Mouse (Mus musculus): ENCODE data around the gene Hfe. TPM values are rescaled to one million over a fixed set of nuclear protein-coding genes. Genes with fewer than 3 reads are reported as not detected.
"Not testable (repeated sequence)": the region's sequence is repeated elsewhere in the genome, so short reads cannot be mapped to it uniquely, and the experiment has no call there.

Hfe gene
- polyA plus RNA-seq, 1 experiment from 2014 or later = 5.2 TPM

DNA sequence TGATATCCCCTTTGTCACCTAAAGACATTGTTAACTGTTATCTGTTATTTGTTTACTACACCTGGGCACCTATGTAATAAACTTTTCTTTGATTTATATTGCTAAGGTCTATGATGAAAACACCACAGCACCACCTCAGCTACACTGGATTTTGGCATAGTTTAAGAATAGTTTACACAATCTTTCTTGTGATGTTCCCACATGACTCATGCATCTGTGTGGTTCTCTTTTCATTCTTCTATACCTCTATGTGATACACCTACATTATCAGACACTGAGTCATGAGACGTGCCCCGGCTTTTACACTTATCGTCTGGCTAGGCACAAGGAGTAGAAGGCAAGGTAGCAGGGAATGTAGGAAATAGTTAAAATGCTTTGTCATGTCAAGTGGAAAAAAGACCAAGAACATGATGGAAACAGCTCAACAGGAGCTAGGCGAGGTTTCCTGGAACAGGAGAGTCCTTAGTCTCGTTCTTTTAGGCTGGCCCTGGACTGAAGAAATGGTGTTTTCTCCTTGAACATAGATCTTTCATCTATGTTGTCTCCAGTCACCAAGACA lies 39.0 kb upstream of the Hfe start:
- Histone ChIP-seq H3K4me3 (no peak overlapping the region), H3K36me3 (no peaks in the 10 kb centered on the region), H3K27me3 (ENCODE audit: insufficient read depth, poor library complexity, severe bottlenecking) (no peaks in the 10 kb centered on the region), H3K4me1 (peaks cover 16% of the 10 kb centered on the region), H3K9me3 (no peaks in the 10 kb centered on the region), H3K27ac (peak overlapping the region; percentile 98)
- DNase-seq (ENCODE audit: low spot score) = no peak
- WGBS = 84% methylated on average over 5 of the region's 5 CpGs

GRCm38 (mm10) chr13:23747892-23748288 lies 37.2 kb upstream of the Hfe start:
- Histone ChIP-seq H3K27ac (peak overlapping the region; percentile 98), H3K36me3 (no peaks in the 10 kb centered on the region), H3K4me1 (peaks cover 17% of the 10 kb centered on the region), H3K9me3 (no peaks in the 10 kb centered on the region), H3K4me3 (peak overlapping the region; percentile 18; the same call in 1 of the 2 replicates), H3K27me3 (ENCODE audit: insufficient read depth, poor library complexity, severe bottlenecking) (no peaks in the 10 kb centered on the region)
- no peak for DNase-seq (ENCODE audit: low spot score)
- WGBS = 14% methylated on average over 4 of the region's 4 CpGs

DNA sequence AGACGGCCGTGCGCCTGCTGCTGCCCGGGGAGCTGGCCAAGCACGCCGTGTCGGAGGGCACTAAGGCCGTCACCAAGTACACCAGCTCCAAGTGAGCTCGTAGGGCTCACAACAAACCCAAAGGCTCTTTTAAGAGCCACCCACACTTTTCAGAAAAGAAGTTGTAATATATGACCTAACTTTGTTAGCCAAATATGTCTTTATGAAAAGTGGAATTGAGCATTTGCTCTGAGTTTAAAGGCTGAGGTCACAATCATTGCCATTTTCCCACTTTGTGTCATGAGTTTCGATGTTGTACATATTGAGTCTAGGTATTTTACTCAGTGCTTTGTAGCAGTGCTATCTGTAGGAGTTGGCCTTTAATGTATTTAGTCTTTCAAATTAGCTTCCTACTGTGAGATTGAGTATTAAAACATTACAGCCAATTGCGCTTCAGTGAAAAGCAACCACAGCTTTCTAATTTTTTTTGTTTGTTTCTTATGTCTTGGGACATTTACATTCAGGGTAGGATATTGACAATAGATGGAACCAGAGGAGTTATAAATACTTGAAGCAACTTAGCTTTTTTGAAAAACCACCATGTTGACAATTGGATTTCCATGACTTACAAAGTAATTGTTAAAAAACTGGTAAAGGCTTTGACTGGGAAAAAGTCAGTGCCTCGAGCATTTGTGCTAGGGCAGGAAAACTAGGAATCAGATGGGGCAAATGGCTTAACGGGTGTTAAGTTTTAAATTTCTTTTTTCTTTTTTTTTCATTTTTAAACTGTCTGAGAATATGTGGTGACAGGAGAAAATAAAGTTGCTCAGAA lies 36.6 kb upstream of the Hfe start:
- Histone ChIP-seq H3K4me1 (peaks cover 14% of the 10 kb centered on the region), H3K27ac (peak overlapping the region; percentile 98), H3K9me3 (no peaks in the 10 kb centered on the region), H3K4me3 (peak overlapping the region; percentile 60), H3K27me3 (ENCODE audit: insufficient read depth, poor library complexity, severe bottlenecking) (no peaks in the 10 kb centered on the region), H3K36me3 (no peaks in the 10 kb centered on the region)
- 6% methylated on average over 13 of the region's 13 CpGs for WGBS
- no peak for DNase-seq (ENCODE audit: low spot score)

DNA sequence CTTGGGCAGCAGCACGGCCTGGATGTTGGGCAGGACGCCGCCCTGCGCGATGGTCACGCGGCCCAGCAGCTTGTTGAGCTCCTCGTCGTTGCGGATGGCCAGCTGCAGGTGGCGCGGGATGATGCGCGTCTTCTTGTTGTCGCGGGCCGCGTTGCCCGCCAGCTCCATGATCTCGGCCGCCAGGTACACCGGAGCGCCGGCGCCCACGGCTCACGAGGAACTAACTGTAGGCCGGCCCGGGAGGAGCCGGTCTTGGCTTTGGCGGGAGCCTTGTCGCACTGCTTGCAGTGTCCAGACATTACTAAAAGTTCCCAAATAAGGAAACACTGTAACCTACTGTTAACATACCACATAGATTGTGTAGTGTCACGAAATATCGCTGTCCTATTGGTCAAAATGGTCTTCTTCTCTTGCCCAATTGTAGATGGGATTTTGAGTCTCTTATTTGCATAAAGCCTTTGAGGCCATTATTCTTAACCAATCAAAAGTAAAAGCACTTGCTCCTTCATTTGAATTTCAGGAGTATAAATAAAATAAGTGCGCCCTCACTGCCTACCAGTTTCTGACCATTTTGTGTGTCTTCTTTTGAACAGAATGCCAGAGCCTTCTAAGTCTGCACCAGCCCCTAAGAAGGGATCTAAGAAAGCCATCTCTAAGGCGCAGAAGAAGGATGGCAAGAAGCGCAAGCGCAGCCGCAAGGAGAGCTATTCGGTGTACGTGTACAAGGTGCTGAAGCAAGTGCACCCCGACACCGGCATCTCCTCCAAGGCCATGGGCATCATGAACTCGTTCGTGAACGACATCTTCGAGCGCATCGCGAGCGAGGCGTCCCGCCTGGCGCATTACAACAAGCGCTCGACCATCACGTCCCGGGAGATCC lies 35.8 kb upstream of the Hfe start, which contains the start of gene Hist1h2bb:
Gene Hist1h2bb (plus strand): TSS at position 534 of the 880 bp plus-strand sequence.
- WGBS = under 1% methylated on average over 45 of the region's 58 CpGs
- H3K4me3 ChIP-seq = peak within 1 kb of the TSS; percentile 60
- H3K27ac ChIP-seq = peak within 1 kb of the TSS; percentile 98
- H3K27me3 ChIP-seq (ENCODE audit: insufficient read depth, poor library complexity, severe bottlenecking); H3K36me3 ChIP-seq; H3K9me3 ChIP-seq: not testable (repeated sequence)
- DNase-seq (ENCODE audit: low spot score) = peak; percentile 92
- H3K4me1 ChIP-seq = peaks cover 20% of the 10 kb centered on the region

GRCm38 (mm10) chr13:23745381-23746161 lies 34.9 kb upstream of the Hfe start, which contains the start of gene Hist1h3c:
Gene Hist1h3c, minus strand, starts transcription at chr13:23745602.
- no peaks in the 10 kb centered on the region for H3K27me3 ChIP-seq (ENCODE audit: insufficient read depth, poor library complexity, severe bottlenecking)
- no peaks in the 10 kb centered on the region for H3K9me3 ChIP-seq
- H3K4me3 ChIP-seq = peak within 1 kb of the TSS; percentile 60
- H3K27ac ChIP-seq = peak within 1 kb of the TSS; percentile 98
- 2% methylated on average over 28 of the region's 28 CpGs for WGBS
- DNase-seq (ENCODE audit: low spot score) = peak; percentile 93
- no peaks in the 10 kb centered on the region for H3K36me3 ChIP-seq
- peaks cover 20% of the 10 kb centered on the region for H3K4me1 ChIP-seq

GRCm38 (mm10) chr13:23744421-23745380 lies 34.0 kb upstream of the Hfe start:
- Histone ChIP-seq H3K27ac (peak overlapping the region; percentile 98), H3K27me3 (ENCODE audit: insufficient read depth, poor library complexity, severe bottlenecking) (no peaks in the 10 kb centered on the region), H3K9me3 (no peaks in the 10 kb centered on the region), H3K36me3 (no peaks in the 10 kb centered on the region), H3K4me1 (peaks cover 20% of the 10 kb centered on the region), H3K4me3 (peak overlapping the region; percentile 60)
- 3% methylated on average over 15 of the region's 36 CpGs for WGBS
- no peak for DNase-seq (ENCODE audit: low spot score)

- 44% methylated on average over 4 of the region's 4 CpGs for WGBS
- Histone ChIP-seq H3K27ac (peak overlapping the region; percentile 98; the same call in 1 of the 2 replicates), H3K4me1 (peaks cover 20% of the 10 kb centered on the region), H3K27me3 (ENCODE audit: insufficient read depth, poor library complexity, severe bottlenecking) (no peaks in the 10 kb centered on the region), H3K36me3 (no peaks in the 10 kb centered on the region), H3K4me3 (peak overlapping the region; percentile 60), H3K9me3 (no peaks in the 10 kb centered on the region)
- no peak for DNase-seq (ENCODE audit: low spot score)
Measured at GRCm38 (mm10) chr13:23743963-23744362, 33.3 kb upstream of the Hfe start.

DNA sequence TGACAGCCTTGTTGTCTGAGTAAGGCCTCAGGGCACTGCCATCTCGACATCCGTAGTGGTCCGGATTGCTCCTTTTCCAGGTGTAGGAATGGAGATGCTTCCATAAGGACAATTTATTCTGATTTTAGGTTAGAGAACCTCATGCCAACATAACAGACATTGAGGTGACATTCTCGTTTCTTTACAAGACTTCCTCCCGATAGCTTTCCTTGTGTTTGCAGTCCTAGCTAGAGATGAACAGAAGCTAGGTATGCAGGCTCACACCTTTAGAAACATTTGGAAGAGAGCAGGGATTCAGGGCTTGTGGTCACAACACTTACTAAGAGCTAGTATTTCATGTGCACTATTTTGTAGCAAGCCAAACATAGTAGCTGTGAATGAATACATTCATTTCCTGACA lies 32.6 kb upstream of the Hfe start:
- no peak for DNase-seq (ENCODE audit: low spot score)
- 84% methylated on average over 5 of the region's 5 CpGs for WGBS
- no peaks in the 10 kb centered on the region for H3K9me3 ChIP-seq
- H3K27me3 ChIP-seq (ENCODE audit: insufficient read depth, poor library complexity, severe bottlenecking) = no peaks in the 10 kb centered on the region
- H3K4me1 ChIP-seq = peaks cover 16% of the 10 kb centered on the region
- H3K27ac ChIP-seq = no peak overlapping the region
- no peak overlapping the region for H3K4me3 ChIP-seq
- H3K36me3 ChIP-seq = no peaks in the 10 kb centered on the region

DNA sequence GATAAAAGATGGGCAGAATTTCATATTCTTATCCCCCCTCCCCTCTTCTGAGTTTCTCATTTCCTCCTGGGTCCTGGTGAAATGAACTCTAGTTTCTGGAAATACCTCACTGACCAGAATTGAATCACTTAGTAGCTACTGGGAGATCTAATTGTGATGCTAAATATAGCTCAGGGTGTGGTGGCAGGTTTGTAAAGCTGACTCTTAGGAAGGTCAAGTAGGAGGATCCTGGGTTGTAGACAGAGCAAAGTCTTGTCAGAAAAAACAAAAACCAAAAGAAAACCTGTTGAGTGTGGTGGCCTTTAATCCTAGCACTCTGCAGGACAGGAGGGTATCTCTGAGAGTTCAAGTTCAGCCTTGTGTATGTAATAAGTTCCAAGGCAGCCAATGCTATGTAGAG lies 31.4 kb upstream of the Hfe start:
- Histone ChIP-seq H3K9me3 (no peaks in the 10 kb centered on the region), H3K27ac (peak overlapping the region; percentile 63; the same call in 1 of the 2 replicates), H3K4me3 (no peak overlapping the region), H3K27me3 (ENCODE audit: insufficient read depth, poor library complexity, severe bottlenecking) (no peaks in the 10 kb centered on the region), H3K36me3 (no peaks in the 10 kb centered on the region), H3K4me1 (peaks cover 9% of the 10 kb centered on the region; the same call in 1 of the 2 replicates)
- DNase-seq (ENCODE audit: low spot score) = no peak

DNA sequence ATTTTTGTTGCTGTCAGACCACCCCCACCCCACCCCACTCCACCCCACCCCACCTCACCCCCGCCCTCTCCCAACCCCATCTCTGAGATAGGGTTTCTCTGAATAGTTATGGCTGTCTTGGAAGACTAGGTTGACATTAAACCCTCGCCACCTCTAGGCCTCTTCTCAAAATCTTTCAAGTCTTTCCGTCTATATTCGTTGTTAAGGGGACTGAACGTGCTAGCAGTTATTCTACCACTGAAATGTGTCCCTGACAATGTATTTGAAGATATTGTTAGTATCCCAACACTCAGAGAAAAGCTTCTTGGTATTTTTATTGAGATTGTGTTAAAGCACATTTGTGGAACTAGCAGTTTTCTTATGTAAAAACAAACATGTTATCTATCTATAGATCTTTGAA lies 30.3 kb upstream of the Hfe start:
- peak overlapping the region; percentile 93 for H3K27ac ChIP-seq
- WGBS = 59% methylated on average over 5 of the region's 5 CpGs
- no peak for DNase-seq (ENCODE audit: low spot score)
- peak overlapping the region; percentile 65; the same call in 1 of the 2 replicates for H3K4me3 ChIP-seq
- no peaks in the 10 kb centered on the region for H3K36me3 ChIP-seq
- H3K27me3 ChIP-seq (ENCODE audit: insufficient read depth, poor library complexity, severe bottlenecking) = no peaks in the 10 kb centered on the region
- H3K9me3 ChIP-seq = no peaks in the 10 kb centered on the region
- H3K4me1 ChIP-seq = peaks cover 9% of the 10 kb centered on the region; the same call in 1 of the 2 replicates

DNA sequence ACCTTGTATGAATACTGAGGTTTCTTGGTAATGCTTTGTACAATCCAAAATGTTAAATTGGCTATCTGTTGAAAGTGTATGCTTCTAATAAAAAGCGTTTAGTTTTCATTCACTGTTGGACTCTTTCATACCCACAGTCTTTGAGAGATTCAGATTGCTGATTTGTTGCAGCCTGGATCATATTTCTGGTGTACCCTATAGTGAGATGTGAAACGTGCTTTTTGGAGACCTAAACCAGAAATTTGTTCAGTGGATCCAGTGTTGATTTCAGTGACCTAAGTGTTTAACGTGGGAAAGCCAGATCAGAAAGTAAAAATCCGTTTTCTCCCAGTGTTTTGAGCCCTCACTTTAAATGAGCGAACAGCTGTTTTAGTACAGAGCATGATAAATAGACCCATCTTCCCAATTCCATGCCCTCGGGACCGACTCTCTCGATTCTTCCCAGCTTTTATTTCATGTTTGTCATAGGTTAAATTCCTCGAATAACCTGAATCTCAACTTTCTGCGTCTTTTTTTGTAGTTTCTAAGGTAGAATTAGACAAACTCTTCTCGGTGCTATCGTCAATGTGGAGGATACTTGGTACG lies 29.7 kb upstream of the Hfe start:
- Histone ChIP-seq H3K9me3 (no peaks in the 10 kb centered on the region), H3K27ac (peak overlapping the region; percentile 93), H3K36me3 (no peaks in the 10 kb centered on the region), H3K4me3 (peak overlapping the region; percentile 65), H3K4me1 (peaks cover 9% of the 10 kb centered on the region; the same call in 1 of the 2 replicates), H3K27me3 (ENCODE audit: insufficient read depth, poor library complexity, severe bottlenecking) (no peaks in the 10 kb centered on the region)
- DNase-seq (ENCODE audit: low spot score) = no peak
- 34% methylated on average over 13 of the region's 13 CpGs for WGBS
